Mouse (Mus musculus) embryonic fibroblast, embryonic 13.5 days (primary cell): ENCODE measurements at regions not wholly inside any gene's neighbourhood (a gene's known extent, or its start where the extent isn't known, plus 50 kb on each side); places are given as distances from the start of the nearest gene placed in this dataset.

ENCODE experiments used
- CTCF ChIP-seq: IDR thresholded peaks from 2 replicates; pipeline ENCODE4 v1.5.1; 2011; ENCODE audit warnings: mild to moderate bottlenecking, control low read depth, low read length, moderate library complexity, borderline replicate concordance; ENCODE audit not compliant: insufficient read depth
- POLR2A ChIP-seq: IDR thresholded peaks from 2 replicates; pipeline ENCODE4 v1.6.1; 2011; ENCODE audit warnings: low read depth, mild to moderate bottlenecking, control low read depth, low read length, moderate library complexity

- TF ChIP-seq CTCF (no peak), POLR2A (no peak)
Measured at GRCm38 (mm10) chr9:122655583-122655982, 91.6 kb upstream of the Topaz1 start.
